Mouse (Mus musculus) cortical plate, adult 2 months (tissue): Measurements from ENCODE around the gene Fam71e1.

ENCODE experiments used
- CTCF ChIP-seq: fragments of 200-500 bp; IDR thresholded peaks from 2 replicates; pipeline ENCODE4 v1.5.1; 2011; ENCODE audit warnings: mild to moderate bottlenecking, control low read depth, low read length; ENCODE audit not compliant: insufficient read depth; ENCODE audit errors: extremely low read depth
- POLR2A ChIP-seq: fragments of 200-500 bp; IDR thresholded peaks from 2 replicates; pipeline ENCODE4 v1.6.1; 2011; ENCODE audit warnings: mild to moderate bottlenecking, low read length, control low read depth; ENCODE audit not compliant: insufficient read depth; ENCODE audit errors: extremely low read depth

DNA sequence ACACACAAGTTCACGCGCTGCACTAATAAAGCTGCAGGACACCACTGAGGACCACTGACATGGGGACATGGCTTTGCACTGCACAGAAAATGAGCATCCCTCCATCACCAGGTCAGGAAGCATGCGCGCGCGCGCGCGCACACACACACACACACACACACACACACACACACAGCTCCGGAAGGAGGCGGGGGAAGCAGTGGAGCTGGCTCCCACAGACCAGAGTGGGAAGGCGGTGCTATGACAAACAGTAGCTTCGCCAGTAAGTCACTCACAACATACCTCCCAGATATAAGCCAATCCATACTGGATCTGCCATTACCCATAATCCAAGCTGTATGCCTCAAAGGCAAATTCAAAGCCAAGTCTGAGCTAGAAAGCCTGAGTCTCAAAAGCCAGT is 50.7 kb downstream of the Fam71e1 start:
- TF ChIP-seq CTCF (no peak), POLR2A (no peak)
